8 mouse cellular contexts compared by ENCODE assay signal in genomic region chr2:91650360-91650995, GRCm38 (mm10). TPM values are rescaled to one million over a fixed set of nuclear protein-coding genes. Genes with fewer than 3 reads are reported as not detected.
A peak's percentile ranks its signal among the peaks of the same experiment; 100 is the strongest.
DNase-seq lines count a peak whose midpoint lies in the region; ATAC-seq and TF ChIP-seq lines count a peak whose summit lies in the region.

No protein-coding gene starts in this region.

- 7% methylated on average over 16 of the region's 16 CpGs for WGBS in kidney, postnatal 0 days
- 20% methylated on average over 16 of the region's 16 CpGs for WGBS in hindbrain, embryonic 15.5 days
- WGBS in midbrain, embryonic 16.5 days, result 17% methylated on average over 16 of the region's 16 CpGs

- no peaks in the 10 kb centered on the region for H3K9me3 ChIP-seq in kidney, postnatal 0 days (replicated peaks; ENCODE audit: low read length)
- H3K9me3 ChIP-seq in hindbrain, embryonic 15.5 days, result no peaks in the 10 kb centered on the region
- no peaks in the 10 kb centered on the region for H3K9me3 ChIP-seq in midbrain, embryonic 16.5 days (replicated peaks; ENCODE audit: control insufficient read depth, low read length, poor library complexity, severe bottlenecking)

- H3K27ac ChIP-seq in kidney, postnatal 0 days, result peak overlapping the region; percentile 93
- peak overlapping the region; percentile 74 for H3K27ac ChIP-seq in hindbrain, embryonic 15.5 days (replicated peaks)
- H3K27ac ChIP-seq in midbrain, embryonic 16.5 days (ENCODE audit: low read length), result peak overlapping the region; percentile 91

- peak overlapping the region; percentile 83 for H3K4me3 ChIP-seq in kidney, postnatal 0 days (replicated peaks; ENCODE audit: low read depth, low read length)
- H3K4me3 ChIP-seq in hindbrain, embryonic 15.5 days, result peak overlapping the region; percentile 91
- H3K4me3 ChIP-seq in midbrain, embryonic 16.5 days (ENCODE audit: low read depth, low read length), result peak overlapping the region; percentile 96

- H3K4me1 ChIP-seq in kidney, postnatal 0 days (replicated peaks; ENCODE audit: insufficient read depth, low read length), result peaks cover 12% of the 10 kb centered on the region; the same call in 1 of the 2 replicates
- peaks cover 36% of the 10 kb centered on the region for H3K4me1 ChIP-seq in hindbrain, embryonic 15.5 days (replicated peaks)
- peaks cover 32% of the 10 kb centered on the region for H3K4me1 ChIP-seq in midbrain, embryonic 16.5 days (ENCODE audit: control insufficient read depth, insufficient read depth, low read length)

- H3K36me3 ChIP-seq in kidney, postnatal 0 days (ENCODE audit: insufficient read depth, low read length), result peaks cover 36% of the 10 kb centered on the region
- H3K36me3 ChIP-seq in hindbrain, embryonic 15.5 days, result peaks cover 45% of the 10 kb centered on the region
- peaks cover 29% of the 10 kb centered on the region for H3K36me3 ChIP-seq in midbrain, embryonic 16.5 days (ENCODE audit: control insufficient read depth, insufficient read depth, low read length)

- H3K9ac ChIP-seq in kidney, postnatal 0 days (ENCODE audit: low read depth, low read length), result peak overlapping the region; percentile 84
- H3K9ac ChIP-seq in hindbrain, embryonic 15.5 days, result peak overlapping the region; percentile 70
- peak overlapping the region; percentile 96 for H3K9ac ChIP-seq in midbrain, embryonic 16.5 days (ENCODE audit: low read depth, low read length)

- peak overlapping the region; percentile 92 for H3K4me2 ChIP-seq in kidney, postnatal 0 days (ENCODE audit: low read length)
- peak overlapping the region; percentile 98 for H3K4me2 ChIP-seq in hindbrain, embryonic 15.5 days
- peak overlapping the region; percentile 83 for H3K4me2 ChIP-seq in midbrain, embryonic 16.5 days (ENCODE audit: low read length)

- no peak for TF ChIP-seq CTCF in kidney, postnatal 0 days (IDR thresholded peaks at IDR 0.05; ENCODE audit: low read depth)

- H3K27me3 ChIP-seq in kidney, postnatal 0 days (ENCODE audit: insufficient read depth, low read length), result no peaks in the 10 kb centered on the region
- H3K27me3 ChIP-seq in hindbrain, embryonic 15.5 days, result no peaks in the 10 kb centered on the region
- no peaks in the 10 kb centered on the region for H3K27me3 ChIP-seq in midbrain, embryonic 16.5 days (ENCODE audit: control insufficient read depth, insufficient read depth, low read depth, low read length)

- peak; percentile 34 for ATAC-seq in kidney, postnatal 0 days (replicated peaks; ENCODE audit: low FRiP score, low read depth)
- ATAC-seq in common myeloid progenitor, adult 5-6 weeks (replicated peaks; ENCODE audit: low read depth, poor library complexity, severe bottlenecking), result peak; percentile 36
- peak; percentile 53; the same call in 1 of the 2 replicates for ATAC-seq in hindbrain, embryonic 15.5 days (ENCODE audit: low FRiP score, low read depth)
- ATAC-seq in midbrain, embryonic 16.5 days, result peak; percentile 50

- DNase-seq in kidney, postnatal 0 days (ENCODE audit: low spot score), result no peak
- no peak for DNase-seq in kidney, adult 11 months
- DNase-seq in urinary bladder, adult 2 months (ENCODE audit: low spot score), result no peak
- no peak for DNase-seq in urinary bladder, adult 18-20 months (ENCODE audit: low spot score in 2 of 2)
- DNase-seq in lung, postnatal 25 days (ENCODE audit: low spot score), result no peak

RNA-seq across cellular contexts. Expression of gene Arhgap1, which starts 0.8 kb away (rescaled TPM):
- polyA plus RNA-seq in kidney, postnatal 0 days (2015; fragmentation: Nextera tagmentation; extraction: Ambion mirVana), result 111 and 114 TPM in 2 replicates
- 33.8 and 47.6 TPM in 2 replicates for total RNA-seq in common myeloid progenitor, adult 5-6 weeks (2017)
- polyA plus RNA-seq in hindbrain, embryonic 15.5 days (2015; fragmentation: Nextera tagmentation; extraction: Ambion mirVana), result 86.1 and 93.4 TPM in 2 replicates
- 95.9 and 97.1 TPM in 2 replicates for polyA plus RNA-seq in midbrain, embryonic 16.5 days (2015; fragmentation: Nextera tagmentation; extraction: Ambion mirVana)
- polyA plus RNA-seq in urinary bladder, adult 2 months (2012; rRNA removed), result 127 and 128 TPM in 2 replicates

RNA-seq across cellular contexts. Expression of gene Zfp408, which starts 0.9 kb away (rescaled TPM):
- 4.6 and 5.3 TPM in 2 replicates for polyA plus RNA-seq in kidney, postnatal 0 days (2015; fragmentation: Nextera tagmentation; extraction: Ambion mirVana)
- 6.2 and 11.9 TPM in 2 replicates for total RNA-seq in common myeloid progenitor, adult 5-6 weeks (2017)
- 12.1 and 13.4 TPM in 2 replicates for polyA plus RNA-seq in hindbrain, embryonic 15.5 days (2015; fragmentation: Nextera tagmentation; extraction: Ambion mirVana)
- 11.2 and 13.2 TPM in 2 replicates for polyA plus RNA-seq in midbrain, embryonic 16.5 days (2015; fragmentation: Nextera tagmentation; extraction: Ambion mirVana)
- 15.3 and 16.5 TPM in 2 replicates for polyA plus RNA-seq in urinary bladder, adult 2 months (2012; rRNA removed)

RNA-seq across cellular contexts. Expression of gene F2, which starts 14.3 kb away (rescaled TPM):
- polyA plus RNA-seq in kidney, postnatal 0 days (2015; fragmentation: Nextera tagmentation; extraction: Ambion mirVana), result 0.05 and 0.40 TPM in 2 replicates
- 0.19 and 0.78 TPM in 2 replicates for total RNA-seq in common myeloid progenitor, adult 5-6 weeks (2017)
- polyA plus RNA-seq in hindbrain, embryonic 15.5 days (2015; fragmentation: Nextera tagmentation; extraction: Ambion mirVana), result 0.14 and 0.22 TPM in 2 replicates
- 0.20 and 0.22 TPM in 2 replicates for polyA plus RNA-seq in midbrain, embryonic 16.5 days (2015; fragmentation: Nextera tagmentation; extraction: Ambion mirVana)
- polyA plus RNA-seq in urinary bladder, adult 2 months (2012; rRNA removed), result 0.25 and 0.33 TPM in 2 replicates

RNA-seq across cellular contexts. Expression of gene Atg13, which starts 59.9 kb away (rescaled TPM):
- polyA plus RNA-seq in kidney, postnatal 0 days (2015; fragmentation: Nextera tagmentation; extraction: Ambion mirVana), result 20.8 and 22.3 TPM in 2 replicates
- total RNA-seq in common myeloid progenitor, adult 5-6 weeks (2017), result 8.1 and 9.0 TPM in 2 replicates
- 34.0 and 34.8 TPM in 2 replicates for polyA plus RNA-seq in hindbrain, embryonic 15.5 days (2015; fragmentation: Nextera tagmentation; extraction: Ambion mirVana)
- 36.2 and 40.2 TPM in 2 replicates for polyA plus RNA-seq in midbrain, embryonic 16.5 days (2015; fragmentation: Nextera tagmentation; extraction: Ambion mirVana)
- 37.0 and 38.0 TPM in 2 replicates for polyA plus RNA-seq in urinary bladder, adult 2 months (2012; rRNA removed)
